Mouse (Mus musculus): ENCODE measurements around the gene Sar1a.

GRCm38 (mm10) chr10:61715996-61716864 is 36.1 kb downstream of the Sar1a start:
- TF ChIP-seq CTCF (IDR thresholded peaks at IDR 0.05; ENCODE audit: borderline replicate concordance, control insufficient read depth, extremely low read depth, insufficient read depth, low read length, poor library complexity) (no peak), POLR2A (IDR thresholded peaks at IDR 0.05; ENCODE audit: control insufficient read depth, extremely low read depth, insufficient read depth, low read length, poor library complexity) (no peak)
